Mouse (Mus musculus) ES-CJ7 (cell line): ENCODE results near the gene Megf11.

Experiments
- DNase-seq: peaks from one replicate; pipeline ENCODE4 v3.0.0; 2011; ENCODE audit warnings: low read depth, low spot score

Megf11 gene

GRCm38 (mm10) chr9:64747735-64748134 lies 362.3 kb downstream of the Megf11 start:
- DNase-seq = no peak

- no peak for DNase-seq
Measured at GRCm38 (mm10) chr9:64749314-64749713, 363.9 kb downstream of the Megf11 start.

- no peak for DNase-seq
Measured at GRCm38 (mm10) chr9:64752575-64752974, 367.1 kb downstream of the Megf11 start.

GRCm38 (mm10) chr9:64758052-64758451 lies 372.6 kb downstream of the Megf11 start:
- DNase-seq = no peak
